Mouse (Mus musculus): ENCODE data around the gene Pym1. TPM values are rescaled to one million over a fixed set of nuclear protein-coding genes. Genes with fewer than 3 reads are reported as not detected.

Pym1 gene
- polyA plus RNA-seq, 1 experiment from 2014 or later: 27.0 TPM

- no peaks in the 10 kb centered on the region for H3K79me2 ChIP-seq (ENCODE audit: inconsistent target)
- no peak overlapping the region for H3K4me3 ChIP-seq (ENCODE audit: inconsistent target)
- no peak overlapping the region for H3K27ac ChIP-seq
- no peaks in the 10 kb centered on the region for H3K36me3 ChIP-seq (ENCODE audit: inconsistent target)
Observed at GRCm38 (mm10) chr10:128731992-128732391, 15.7 kb upstream of the Pym1 start.

GRCm38 (mm10) chr10:128737435-128737834, 10.3 kb upstream of the Pym1 start:
- Histone ChIP-seq H3K27ac (no peak overlapping the region), H3K4me3 (ENCODE audit: inconsistent target) (no peak overlapping the region), H3K79me2 (ENCODE audit: inconsistent target) (no peaks in the 10 kb centered on the region), H3K36me3 (ENCODE audit: inconsistent target) (no peaks in the 10 kb centered on the region)
- 84% methylated on average over 14 of the region's 15 CpGs for WGBS (ENCODE audit: missing documents)

GRCm38 (mm10) chr10:128740296-128740695, 7.4 kb upstream of the Pym1 start:
- H3K79me2 ChIP-seq (ENCODE audit: inconsistent target): no peaks in the 10 kb centered on the region; the same call in 1 of the 2 replicates
- 59% methylated on average over 2 of the region's 2 CpGs for WGBS (ENCODE audit: missing documents)
- H3K4me3 ChIP-seq (ENCODE audit: inconsistent target): no peak overlapping the region
- H3K27ac ChIP-seq: no peak overlapping the region
- H3K36me3 ChIP-seq (ENCODE audit: inconsistent target): no peaks in the 10 kb centered on the region

- WGBS (ENCODE audit: missing documents): 58% methylated on average over 4 of the region's 4 CpGs
- Histone ChIP-seq H3K79me2 (ENCODE audit: inconsistent target) (no peaks in the 10 kb centered on the region; the same call in 1 of the 2 replicates), H3K4me3 (ENCODE audit: inconsistent target) (peak overlapping the region; percentile 75), H3K27ac (no peak overlapping the region), H3K36me3 (ENCODE audit: inconsistent target) (no peaks in the 10 kb centered on the region)
Observed at GRCm38 (mm10) chr10:128742616-128743015, 5.1 kb upstream of the Pym1 start.

GRCm38 (mm10) chr10:128743235-128743634, 4.5 kb upstream of the Pym1 start:
- H3K27ac ChIP-seq: no peak overlapping the region
- 2% methylated on average over 7 of the region's 7 CpGs for WGBS (ENCODE audit: missing documents)
- peaks cover 4% of the 10 kb centered on the region; the same call in 1 of the 2 replicates for H3K79me2 ChIP-seq (ENCODE audit: inconsistent target)
- no peaks in the 10 kb centered on the region for H3K36me3 ChIP-seq (ENCODE audit: inconsistent target)
- H3K4me3 ChIP-seq (ENCODE audit: inconsistent target): peak overlapping the region; percentile 75

GRCm38 (mm10) chr10:128743791-128744191, 3.9 kb upstream of the Pym1 start:
- Histone ChIP-seq H3K4me3 (ENCODE audit: inconsistent target) (peak overlapping the region; percentile 75), H3K36me3 (ENCODE audit: inconsistent target) (no peaks in the 10 kb centered on the region), H3K27ac (no peak overlapping the region), H3K79me2 (ENCODE audit: inconsistent target) (peaks cover 9% of the 10 kb centered on the region)
- under 1% methylated on average over 37 of the region's 37 CpGs for WGBS (ENCODE audit: missing documents)

GRCm38 (mm10) chr10:128744211-128744610, 3.5 kb upstream of the Pym1 start:
- Histone ChIP-seq H3K27ac (no peak overlapping the region), H3K36me3 (ENCODE audit: inconsistent target) (no peaks in the 10 kb centered on the region), H3K4me3 (ENCODE audit: inconsistent target) (peak overlapping the region; percentile 75), H3K79me2 (ENCODE audit: inconsistent target) (peaks cover 13% of the 10 kb centered on the region)
- 48% methylated on average over 8 of the region's 8 CpGs for WGBS (ENCODE audit: missing documents)

GRCm38 (mm10) chr10:128744680-128745601, 2.7 kb upstream of the Pym1 start, which contains the start of gene Dgka:
Gene Dgka, minus strand, starts transcription at chr10:128744855.
- H3K79me2 ChIP-seq (ENCODE audit: inconsistent target): peaks cover 21% of the 10 kb centered on the region
- H3K27ac ChIP-seq: no peak within 1 kb of the TSS
- no peaks in the 10 kb centered on the region for H3K36me3 ChIP-seq (ENCODE audit: inconsistent target)
- 27% methylated on average over 14 of the region's 18 CpGs for WGBS (ENCODE audit: missing documents)
- peak within 1 kb of the TSS; percentile 75 for H3K4me3 ChIP-seq (ENCODE audit: inconsistent target)

GRCm38 (mm10) chr10:128745946-128746613, 1.6 kb upstream of the Pym1 start:
- Histone ChIP-seq H3K36me3 (ENCODE audit: inconsistent target) (no peaks in the 10 kb centered on the region), H3K27ac (no peak overlapping the region), H3K79me2 (ENCODE audit: inconsistent target) (peaks cover 32% of the 10 kb centered on the region), H3K4me3 (ENCODE audit: inconsistent target) (no peak overlapping the region)
- WGBS (ENCODE audit: missing documents): 81% methylated on average over 10 of the region's 10 CpGs

- H3K4me3 ChIP-seq (ENCODE audit: inconsistent target): peak overlapping the region; percentile 99
- WGBS (ENCODE audit: missing documents): 20% methylated on average over 5 of the region's 9 CpGs
- H3K79me2 ChIP-seq (ENCODE audit: inconsistent target): peaks cover 42% of the 10 kb centered on the region
- H3K36me3 ChIP-seq (ENCODE audit: inconsistent target): no peaks in the 10 kb centered on the region
- peak overlapping the region; percentile 89 for H3K27ac ChIP-seq
Observed at GRCm38 (mm10) chr10:128746972-128747645, 580 bp upstream of the Pym1 start.

GRCm38 (mm10) chr10:128748252-128748864, 669 bp downstream of the Pym1 start:
- Histone ChIP-seq H3K27ac (peak overlapping the region; percentile 89), H3K36me3 (ENCODE audit: inconsistent target) (no peaks in the 10 kb centered on the region), H3K79me2 (ENCODE audit: inconsistent target) (peaks cover 55% of the 10 kb centered on the region), H3K4me3 (ENCODE audit: inconsistent target) (peak overlapping the region; percentile 99)
- 2% methylated on average over 37 of the region's 37 CpGs for WGBS (ENCODE audit: missing documents)

GRCm38 (mm10) chr10:128772895-128773294, 25.2 kb downstream of the Pym1 start:
- H3K79me2 ChIP-seq (ENCODE audit: inconsistent target): no peaks in the 10 kb centered on the region
- H3K36me3 ChIP-seq (ENCODE audit: inconsistent target): no peaks in the 10 kb centered on the region
- 90% methylated on average over 1 of the region's 2 CpGs for WGBS (ENCODE audit: missing documents)
- no peak overlapping the region for H3K27ac ChIP-seq
- no peak overlapping the region for H3K4me3 ChIP-seq (ENCODE audit: inconsistent target)

- H3K36me3 ChIP-seq (ENCODE audit: inconsistent target): no peaks in the 10 kb centered on the region
- WGBS (ENCODE audit: missing documents): 27% methylated on average over 5 of the region's 5 CpGs
- no peak overlapping the region for H3K27ac ChIP-seq
- H3K4me3 ChIP-seq (ENCODE audit: inconsistent target): no peak overlapping the region
- H3K79me2 ChIP-seq (ENCODE audit: inconsistent target): no peaks in the 10 kb centered on the region
Observed at GRCm38 (mm10) chr10:128773685-128774084, 26.0 kb downstream of the Pym1 start.

GRCm38 (mm10) chr10:128778441-128778840, 30.8 kb downstream of the Pym1 start:
- Histone ChIP-seq H3K4me3 (ENCODE audit: inconsistent target) (no peak overlapping the region), H3K79me2 (ENCODE audit: inconsistent target) (no peaks in the 10 kb centered on the region), H3K27ac (peak overlapping the region; percentile 89), H3K36me3 (ENCODE audit: inconsistent target) (no peaks in the 10 kb centered on the region)
- 100% methylated on average over 2 of the region's 2 CpGs for WGBS (ENCODE audit: missing documents)
